Mouse (Mus musculus): ENCODE results near the gene Cachd1.

- TF ChIP-seq POLR2A (IDR thresholded peaks at IDR 0.05; ENCODE audit: borderline replicate concordance, control insufficient read depth, low read depth, low read length) (no peak), CTCF (IDR thresholded peaks at IDR 0.05; ENCODE audit: control insufficient read depth, insufficient read depth, low read length) (no peak)
Measured at GRCm38 (mm10) chr4:100843119-100843518, 66.6 kb downstream of the Cachd1 start.
